Mouse (Mus musculus): ENCODE measurements around the gene Smpd4. TPM values are rescaled to one million over a fixed set of nuclear protein-coding genes. Genes with fewer than 3 reads are reported as not detected.

Smpd4 gene
- total and polyA plus RNA-seq, 3 experiments = 38.6 to 97.1 (median 55.5) TPM

DNA sequence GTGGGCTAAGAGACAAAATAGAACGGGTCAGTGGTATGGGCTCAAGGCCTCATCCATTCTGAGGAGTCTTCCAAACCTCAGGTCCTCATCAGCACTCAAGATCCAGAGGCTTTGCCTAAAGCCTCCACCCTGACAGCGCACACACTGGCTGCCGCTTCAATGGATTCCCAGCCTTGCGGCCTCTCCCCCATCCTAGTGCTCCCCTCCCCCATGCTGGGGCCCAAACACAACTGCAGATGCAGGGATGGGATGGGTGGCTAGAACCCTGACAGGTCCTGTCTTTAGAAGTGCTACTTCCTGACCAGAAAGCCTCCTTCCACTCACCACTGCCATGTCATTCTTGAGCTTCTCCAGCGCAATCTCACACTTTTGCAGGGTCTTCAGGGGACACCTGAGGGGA lies 34.4 kb downstream of the Smpd4 start:
- H3K9ac ChIP-seq (ENCODE audit: insufficient read depth, low read depth) = no peak overlapping the region
- no peak overlapping the region for H3K4me3 ChIP-seq (replicated peaks in 1 of 3; ENCODE audit: low read depth in 2 of 3, low read length in 2 of 3, poor library complexity in 1 of 3)
- in situ Hi-C loops (cut with MboI; ENCODE audit: low pct_ligation_motif_present, low pct_unique_long_range_greater_than_20kb, low sequenced_read_pairs) = no loop called here
- dilution Hi-C loops (cut with MboI; ENCODE audit: extremely low pct_ligation_motif_present, extremely low pct_unique_long_range_greater_than_20kb, low sequenced_read_pairs) = no loop called here
- H3K4me2 ChIP-seq (ENCODE audit: insufficient read depth, low read depth, poor library complexity, severe bottlenecking) = no peak overlapping the region
- H3K36me3 ChIP-seq (replicated peaks in 1 of 2; ENCODE audit: control insufficient read depth in 1 of 2, insufficient read depth in 1 of 2, low read length in 1 of 2) = peaks cover 85 to 99% of the 10 kb centered on the region in 2 experiments
- H3K4me1 ChIP-seq (ENCODE audit: control insufficient read depth in 1 of 2, insufficient read depth in 2 of 2) = peaks cover 0 to 3% of the 10 kb centered on the region in 2 experiments; a peak in 1 of 4 replicates
- no peaks in the 10 kb centered on the region for H3K9me3 ChIP-seq (replicated peaks; ENCODE audit: low read length)
- no peaks in the 10 kb centered on the region for H3K79me2 ChIP-seq (replicated peaks; ENCODE audit: control insufficient read depth, extremely low read depth, insufficient read depth, poor library complexity, severe bottlenecking)
- TF ChIP-seq PAX5 (IDR thresholded peaks at IDR 0.05; ENCODE audit: low read length) = no peak
- no peak; the same call in 1 of the 2 replicates for TF ChIP-seq POLR2A (IDR thresholded peaks at IDR 0.05; ENCODE audit: low read depth, low read length)
- TF ChIP-seq HCFC1 (IDR thresholded peaks at IDR 0.05; ENCODE audit: low read depth, low read length) = no peak
- no peak for TF ChIP-seq TBP (conservative IDR thresholded peaks at IDR 0.05; ENCODE audit: low read depth, low read length)
- no peak for TF ChIP-seq ZC3H11A (IDR thresholded peaks at IDR 0.05; ENCODE audit: low read depth, low read length)
- no peak for TF ChIP-seq GABPA (IDR thresholded peaks at IDR 0.05; ENCODE audit: insufficient replicate concordance, low read depth, low read length)
- TF ChIP-seq TCF12 (IDR thresholded peaks at IDR 0.05; ENCODE audit: low read depth, low read length) = no peak
- no peak for TF ChIP-seq MEF2A (IDR thresholded peaks at IDR 0.05; ENCODE audit: borderline replicate concordance, low read depth, low read length)
- TF ChIP-seq BHLHE40 (IDR thresholded peaks at IDR 0.05; ENCODE audit: low read depth, low read length) = no peak
- no peak for TF ChIP-seq E2F4 (IDR thresholded peaks at IDR 0.05; ENCODE audit: insufficient replicate concordance, low read depth, low read length)
- TF ChIP-seq MXI1 (IDR thresholded peaks at IDR 0.05; ENCODE audit: low read depth, low read length) = no peak
- no peak for TF ChIP-seq ZMIZ1 (IDR thresholded peaks at IDR 0.05; ENCODE audit: low read depth, low read length)
- no peaks in the 10 kb centered on the region for H3K27me3 ChIP-seq (replicated peaks)
- DNase-seq (ENCODE audit: extremely low read depth) = no peak
- H3K27ac ChIP-seq (ENCODE audit: insufficient read depth, low read depth) = no peak overlapping the region

DNA sequence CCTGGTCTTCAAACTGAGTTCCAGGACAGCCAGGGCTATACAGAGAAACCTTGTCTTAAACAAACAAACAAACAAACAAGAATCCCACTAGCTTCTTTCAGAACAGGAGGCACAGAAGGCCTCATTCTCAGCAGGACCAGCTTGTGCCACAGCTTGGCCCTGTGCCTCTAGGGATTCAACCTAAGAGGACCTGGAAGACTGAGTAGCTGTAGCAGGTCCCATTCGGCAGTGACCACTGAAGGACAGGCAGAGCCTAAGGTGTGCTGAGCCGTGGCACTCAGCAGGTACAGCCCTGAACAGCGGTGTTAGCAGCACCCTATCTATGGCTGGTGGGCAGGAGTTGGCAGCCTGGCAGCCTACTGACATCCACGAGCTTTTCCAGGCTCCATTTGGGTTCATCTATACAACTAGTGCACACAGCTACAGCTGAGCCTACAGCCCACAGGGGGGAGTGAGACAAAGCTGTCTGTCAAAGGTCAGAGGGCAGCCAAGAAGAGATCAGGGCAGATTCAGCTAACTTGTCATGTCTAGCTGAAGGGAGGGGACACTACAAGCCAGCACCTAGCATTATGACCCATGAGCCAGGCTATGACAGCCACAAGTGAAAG lies 35.1 kb downstream of the Smpd4 start:
- H3K27me3 ChIP-seq (replicated peaks) = no peaks in the 10 kb centered on the region
- no peaks in the 10 kb centered on the region for H3K79me2 ChIP-seq (replicated peaks; ENCODE audit: control insufficient read depth, extremely low read depth, insufficient read depth, poor library complexity, severe bottlenecking)
- no peak overlapping the region for H3K4me2 ChIP-seq (ENCODE audit: insufficient read depth, low read depth, poor library complexity, severe bottlenecking)
- peaks cover 0 to 3% of the 10 kb centered on the region in 2 experiments; a peak in 1 of 4 replicates for H3K4me1 ChIP-seq (ENCODE audit: control insufficient read depth in 1 of 2, insufficient read depth in 2 of 2)
- no peak overlapping the region for H3K27ac ChIP-seq (ENCODE audit: insufficient read depth, low read depth)
- DNase-seq (ENCODE audit: extremely low read depth) = no peak
- no peak overlapping the region for H3K4me3 ChIP-seq (replicated peaks in 1 of 3; ENCODE audit: low read depth in 2 of 3, low read length in 2 of 3, poor library complexity in 1 of 3)
- peaks cover 89 to 94% of the 10 kb centered on the region in 2 experiments for H3K36me3 ChIP-seq (replicated peaks in 1 of 2; ENCODE audit: control insufficient read depth in 1 of 2, insufficient read depth in 1 of 2, low read length in 1 of 2)
- H3K9me3 ChIP-seq (replicated peaks; ENCODE audit: low read length) = no peaks in the 10 kb centered on the region
- in situ Hi-C loops (cut with MboI; ENCODE audit: low pct_ligation_motif_present, low pct_unique_long_range_greater_than_20kb, low sequenced_read_pairs) = no loop called here
- dilution Hi-C loops (cut with MboI; ENCODE audit: extremely low pct_ligation_motif_present, extremely low pct_unique_long_range_greater_than_20kb, low sequenced_read_pairs) = no loop called here
- H3K9ac ChIP-seq (ENCODE audit: insufficient read depth, low read depth) = no peak overlapping the region
- TF ChIP-seq BHLHE40 (IDR thresholded peaks at IDR 0.05; ENCODE audit: low read depth, low read length) = no peak
- TF ChIP-seq UBTF (IDR thresholded peaks at IDR 0.05; ENCODE audit: low read depth, low read length) = no peak
- TF ChIP-seq SMC3 (IDR thresholded peaks at IDR 0.05; ENCODE audit: low read depth, low read length) = no peak
- TF ChIP-seq MAFK (IDR thresholded peaks at IDR 0.05; ENCODE audit: insufficient replicate concordance, low read length) = no peak
- no peak for TF ChIP-seq MXI1 (IDR thresholded peaks at IDR 0.05; ENCODE audit: low read depth, low read length)
- TF ChIP-seq JUND (conservative IDR thresholded peaks at IDR 0.05; ENCODE audit: low read depth, low read length) = no peak

Data from CH12.LX (cell line).